Mouse (Mus musculus) kidney, adult 8-10 months (tissue): ENCODE data around the gene Cdkn2d.
"Not testable (repeated sequence)": the region's sequence is repeated elsewhere in the genome, so short reads cannot be mapped to it uniquely, and the experiment has no call there.

Experiments
- DNase-seq, 2 experiments: peaks; one replicate each; pipeline ENCODE4 v3.0.0; 2022

Cdkn2d gene

GRCm38 (mm10) chr9:21291022-21291787, at the start of gene Cdkn2d:
Cdkn2d (minus strand) TSS chr9:21291407.
- DNase-seq: peak; percentile 100

GRCm38 (mm10) chr9:21340411-21340810, 49.2 kb upstream of the Cdkn2d start:
- DNase-seq: no peak

GRCm38 (mm10) chr9:21337652-21338051, 46.4 kb upstream of the Cdkn2d start:
- peak; percentile 46 to 47 for DNase-seq

GRCm38 (mm10) chr9:21336491-21336890, 45.3 kb upstream of the Cdkn2d start:
- DNase-seq: no peak

- DNase-seq: no peak
These were observed 44.2 kb upstream of the Cdkn2d start for GRCm38 (mm10) chr9:21335391-21335790.

GRCm38 (mm10) chr9:21334747-21335146, 43.5 kb upstream of the Cdkn2d start:
- no peak for DNase-seq

- no peak for DNase-seq
These were observed 42.3 kb upstream of the Cdkn2d start for GRCm38 (mm10) chr9:21333523-21333922.

GRCm38 (mm10) chr9:21332161-21333061, 41.2 kb upstream of the Cdkn2d start:
- no peak for DNase-seq

- no peak for DNase-seq
These were observed 40.3 kb upstream of the Cdkn2d start for GRCm38 (mm10) chr9:21331365-21332140.

- DNase-seq: no peak
These were observed 38.6 kb upstream of the Cdkn2d start for GRCm38 (mm10) chr9:21329699-21330289.

GRCm38 (mm10) chr9:21329041-21329440, 37.8 kb upstream of the Cdkn2d start:
- no peak for DNase-seq

- DNase-seq: no peak
These were observed 36.8 kb upstream of the Cdkn2d start for GRCm38 (mm10) chr9:21328041-21328440.

GRCm38 (mm10) chr9:21327569-21327968, 36.4 kb upstream of the Cdkn2d start:
- DNase-seq: no peak

- peak; percentile 11 to 44 for DNase-seq
These were observed 33.1 kb upstream of the Cdkn2d start for GRCm38 (mm10) chr9:21324269-21324668.

GRCm38 (mm10) chr9:21322917-21323297, 31.7 kb upstream of the Cdkn2d start:
- DNase-seq: not testable (repeated sequence)

- DNase-seq: no peak
These were observed 31.2 kb upstream of the Cdkn2d start for GRCm38 (mm10) chr9:21322211-21322916.

- DNase-seq: peak; percentile 38 to 42
These were observed 30.3 kb upstream of the Cdkn2d start for GRCm38 (mm10) chr9:21321513-21321835.

GRCm38 (mm10) chr9:21320619-21321512, 29.7 kb upstream of the Cdkn2d start, which contains the start of gene Slc44a2:
Slc44a2 (plus strand) TSS chr9:21320698.
- DNase-seq: peak; percentile 70 to 83

- DNase-seq: no peak
These were observed 29.0 kb upstream of the Cdkn2d start for GRCm38 (mm10) chr9:21320280-21320618.

- DNase-seq: no peak
These were observed 28.3 kb upstream of the Cdkn2d start for GRCm38 (mm10) chr9:21319503-21319902.

GRCm38 (mm10) chr9:21318792-21319191, 27.6 kb upstream of the Cdkn2d start:
- no peak for DNase-seq
